Mouse (Mus musculus) bone marrow, adult 2 months (tissue): Measurements from ENCODE around the gene Fam213a.

Experiments
- CTCF ChIP-seq: fragments of 200-500 bp; IDR thresholded peaks from 2 replicates; pipeline ENCODE4 v1.5.1; 2011; ENCODE audit warnings: low read length, control low read depth; ENCODE audit not compliant: control insufficient read depth, insufficient read depth
- POLR2A ChIP-seq: fragments of 200-500 bp; IDR thresholded peaks from 2 replicates; pipeline ENCODE4 v1.6.1; 2011; ENCODE audit warnings: low read depth, mild to moderate bottlenecking, control low read depth, low read length, borderline replicate concordance; ENCODE audit not compliant: control insufficient read depth

GRCm38 (mm10) chr14:40955146-40955545 lies 58.4 kb downstream of the Fam213a start:
- TF ChIP-seq CTCF (no peak), POLR2A (no peak)
